Mouse (Mus musculus) intestine, embryonic 14.5 days (tissue): ENCODE measurements around the gene Cckbr. TPM values are rescaled to one million over a fixed set of nuclear protein-coding genes. Genes with fewer than 3 reads are reported as not detected.

Experiments used
- ATAC-seq: fragments of 200-750 bp; cut with Nextera tagmentation; replicated peaks from 2 replicates; pipeline ENCODE4 v1.8.0; 2017; ENCODE audit warnings: low read depth, moderate number of reproducible peaks, moderate TSS enrichment, moderate library complexity; ENCODE audit not compliant: low FRiP score, low TSS enrichment
- DNase-seq: peaks from one replicate; pipeline ENCODE4 v3.0.0-alpha.2; 2018; ENCODE audit warnings: low spot score
- H3K27ac ChIP-seq: fragments of 300-500 bp; sonication (generic); 2 replicates; pipeline ENCODE4 v1.5.1; 2014; ENCODE audit warnings: low read depth, mild to moderate bottlenecking, control low read depth
- H3K27me3 ChIP-seq: fragments of 300-500 bp; sonication (generic); replicated peaks from 2 replicates; pipeline ENCODE4 v1.6.1; 2014; ENCODE audit warnings: low read length, control low read depth; ENCODE audit not compliant: control insufficient read depth, insufficient read depth
- H3K36me3 ChIP-seq: fragments of 300-500 bp; sonication (generic); 2 replicates; pipeline ENCODE4 v1.6.1; 2014; ENCODE audit warnings: low read length, control low read depth; ENCODE audit not compliant: control insufficient read depth, insufficient read depth
- H3K4me1 ChIP-seq: fragments of 300-500 bp; sonication (generic); replicated peaks from 2 replicates; pipeline ENCODE4 v1.6.1; 2014; ENCODE audit warnings: low read length, control low read depth, mixed read lengths; ENCODE audit not compliant: control insufficient read depth, insufficient read depth
- H3K4me2 ChIP-seq: fragments of 300-500 bp; sonication (generic); 2 replicates; pipeline ENCODE4 v1.6.1; 2014; ENCODE audit warnings: low read length
- H3K4me3 ChIP-seq: fragments of 300-500 bp; sonication (generic); 2 replicates; pipeline ENCODE4 v1.5.1; 2014; ENCODE audit warnings: low read depth, low read length, control low read depth, mixed read lengths
- H3K9ac ChIP-seq: fragments of 300-500 bp; sonication (generic); 2 replicates; pipeline ENCODE4 v1.6.1; 2014; ENCODE audit warnings: mild to moderate bottlenecking, low read length
- H3K9me3 ChIP-seq: fragments of 300-500 bp; sonication (generic); 2 replicates; pipeline ENCODE4 v1.6.1; 2016; ENCODE audit warnings: low read length, control low read depth; ENCODE audit not compliant: control insufficient read depth
- WGBS: fragments of 180-500 bp; shearing (Covaris S2); extraction: QIAGEN DNeasy Blood & Tissue Kit; methylation state at CpG from one replicate; pipeline ENCODE4 v1.1.7; 2014; 5-methylcytosine and 5-hydroxymethylcytosine counted together
- polyA plus RNA-seq: library from polyadenylated mRNA; unstranded; fragments of >200 nt; fragmentation: Nextera tagmentation; extraction: Ambion mirVana; gene quantifications from 2 replicates; pipeline ENCODE4 v1.2.1, GENCODE M21; 2014

Gene Cckbr
- 0.11 and 0.34 TPM in 2 replicates for polyA plus RNA-seq

DNA sequence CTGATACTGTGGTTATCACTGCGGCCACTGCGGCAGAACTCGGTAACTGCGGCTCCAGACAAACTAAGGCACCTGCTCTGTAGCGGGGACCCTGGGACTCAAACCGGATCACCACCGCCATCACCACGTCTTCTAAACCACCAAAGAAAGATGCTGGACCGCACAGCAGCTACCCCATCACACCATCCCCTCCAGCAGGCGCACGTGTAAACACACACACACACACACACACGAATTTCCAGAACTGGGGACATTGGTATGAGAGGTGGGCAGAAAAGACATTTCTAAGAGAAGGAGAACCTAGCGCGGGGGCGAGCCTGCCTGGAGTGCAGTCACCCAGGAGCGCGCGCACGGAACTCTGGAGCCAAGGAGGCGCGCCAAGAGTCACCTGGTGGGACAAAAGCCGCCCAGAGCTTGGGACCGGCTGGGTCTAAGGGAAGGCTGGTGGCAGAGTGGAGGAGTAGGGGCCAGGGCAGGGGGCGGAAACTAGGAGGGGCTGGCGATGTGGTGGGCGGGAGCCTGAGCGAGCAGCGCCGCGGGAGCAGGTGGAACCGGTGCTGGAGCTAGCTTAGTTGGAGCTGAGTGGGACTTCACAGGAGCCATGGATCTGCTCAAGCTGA lies at the start of gene Cckbr:
Cckbr (plus strand) TSS at position 308 of the 620 bp plus-strand sequence.
- H3K4me3 ChIP-seq: peak within 1 kb of the TSS; percentile 35
- H3K27ac ChIP-seq: no peak within 1 kb of the TSS
- 2% methylated on average over 31 of the region's 31 CpGs for WGBS
- ATAC-seq (peak; percentile 84), DNase-seq (peak; percentile 60)
- H3K9ac ChIP-seq: no peak within 1 kb of the TSS
- no peaks in the 10 kb centered on the region; the same call in 1 of the 2 replicates for H3K4me1 ChIP-seq
- peak within 1 kb of the TSS; percentile 61 for H3K4me2 ChIP-seq
- no peaks in the 10 kb centered on the region for H3K36me3 ChIP-seq
- peaks cover 32% of the 10 kb centered on the region for H3K27me3 ChIP-seq
- H3K9me3 ChIP-seq: no peaks in the 10 kb centered on the region

DNA sequence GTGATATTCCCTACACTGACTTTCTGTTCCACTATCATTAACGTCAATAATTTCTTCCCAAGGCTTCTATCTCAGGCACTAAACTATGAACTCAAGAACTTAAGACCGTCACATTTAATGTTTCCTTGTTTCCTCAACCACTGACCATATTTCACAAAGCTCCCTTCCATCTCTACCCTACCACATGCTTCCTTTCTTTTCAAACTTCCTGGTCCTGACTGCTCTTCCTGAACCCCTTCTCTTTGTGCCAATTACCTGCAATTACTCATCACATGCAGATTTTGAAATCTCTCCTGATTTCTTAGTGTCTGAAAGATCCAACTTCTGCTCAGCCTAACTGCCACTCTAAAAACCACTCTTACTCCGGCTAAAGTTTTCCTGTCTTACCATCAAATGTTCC lies 45.2 kb upstream of the Cckbr start:
- no peaks in the 10 kb centered on the region for H3K27me3 ChIP-seq
- no peaks in the 10 kb centered on the region for H3K4me1 ChIP-seq
- no peak overlapping the region for H3K4me2 ChIP-seq
- DNase-seq (no peak), ATAC-seq (no peak)
- no peaks in the 10 kb centered on the region for H3K9me3 ChIP-seq
- H3K4me3 ChIP-seq: no peak overlapping the region
- WGBS: 92% methylated on average over 3 of the region's 3 CpGs
- peaks cover 98% of the 10 kb centered on the region for H3K36me3 ChIP-seq
- no peak overlapping the region for H3K27ac ChIP-seq
- H3K9ac ChIP-seq: no peak overlapping the region

DNA sequence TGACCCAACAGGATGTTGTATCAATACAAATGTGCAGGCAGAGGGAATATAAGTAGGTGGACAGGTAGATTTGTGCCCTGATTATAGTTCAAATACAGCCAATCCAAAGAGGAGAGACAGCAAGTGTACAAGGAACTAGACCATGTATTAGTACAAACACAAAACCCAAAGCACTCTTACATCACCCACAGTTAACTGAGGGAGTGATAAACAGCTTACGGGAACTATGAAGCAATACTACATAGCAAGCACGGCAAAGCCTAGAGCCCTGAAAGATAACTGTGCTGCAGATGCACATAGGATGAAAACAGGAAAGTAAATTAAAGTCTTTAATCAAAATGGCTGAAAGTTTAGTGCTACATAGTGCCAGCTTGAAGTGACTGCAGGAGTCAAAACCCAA lies 37.8 kb upstream of the Cckbr start:
- DNase-seq (no peak), ATAC-seq (no peak)
- Histone ChIP-seq H3K4me2 (no peak overlapping the region), H3K4me3 (no peak overlapping the region), H3K27ac (no peak overlapping the region), H3K36me3 (peaks cover 84% of the 10 kb centered on the region), H3K4me1 (no peaks in the 10 kb centered on the region), H3K9me3 (no peaks in the 10 kb centered on the region), H3K27me3 (no peaks in the 10 kb centered on the region), H3K9ac (no peak overlapping the region)
- WGBS: 97% methylated on average over 2 of the region's 2 CpGs

DNA sequence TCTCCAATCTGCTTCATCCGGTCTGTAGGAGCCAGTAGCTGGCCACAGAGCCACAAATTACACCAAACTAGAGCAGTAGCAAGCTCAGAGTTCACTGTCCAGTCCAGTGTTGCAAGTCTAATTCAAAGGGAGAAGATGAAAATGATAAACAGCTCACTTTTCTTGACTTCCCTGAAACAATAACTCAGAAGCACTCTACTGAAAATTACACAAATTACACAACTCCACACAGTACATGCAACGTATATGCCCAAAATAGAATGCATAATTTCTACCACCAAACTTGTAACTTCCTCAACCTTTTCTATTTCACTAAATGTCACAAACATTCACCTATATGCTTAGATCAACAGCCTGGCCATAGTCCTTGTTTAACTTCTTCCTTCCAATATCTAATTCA lies 35.3 kb upstream of the Cckbr start:
- Histone ChIP-seq H3K4me2 (no peak overlapping the region), H3K4me1 (no peaks in the 10 kb centered on the region), H3K9ac (no peak overlapping the region), H3K36me3 (peaks cover 59% of the 10 kb centered on the region), H3K9me3 (no peaks in the 10 kb centered on the region), H3K27ac (no peak overlapping the region), H3K4me3 (no peak overlapping the region), H3K27me3 (no peaks in the 10 kb centered on the region)
- ATAC-seq (no peak), DNase-seq (no peak)
- 98% methylated on average over 2 of the region's 2 CpGs for WGBS

DNA sequence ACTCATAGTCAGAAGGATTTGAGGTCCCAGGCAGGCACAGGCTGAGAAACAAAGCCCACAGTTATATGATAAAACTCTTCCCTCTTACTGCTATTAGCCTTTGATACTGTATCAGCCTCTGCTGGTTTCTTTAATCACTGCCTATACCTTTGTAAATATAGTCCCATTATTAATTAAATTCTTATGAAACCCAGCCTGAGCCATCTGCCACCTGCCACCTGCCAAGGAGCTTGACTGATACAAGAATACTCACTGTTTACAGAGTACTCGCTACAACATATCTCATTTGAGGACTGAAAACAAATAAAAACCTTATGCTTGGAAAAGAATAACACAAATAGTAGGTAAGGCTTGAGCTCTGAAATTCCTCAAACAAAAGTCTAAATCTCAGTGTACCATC lies 30.9 kb upstream of the Cckbr start:
- Histone ChIP-seq H3K27ac (no peak overlapping the region), H3K4me1 (peaks cover 6% of the 10 kb centered on the region; the same call in 1 of the 2 replicates), H3K9me3 (no peaks in the 10 kb centered on the region), H3K4me2 (no peak overlapping the region), H3K36me3 (peaks cover 16% of the 10 kb centered on the region), H3K4me3 (no peak overlapping the region), H3K9ac (no peak overlapping the region), H3K27me3 (no peaks in the 10 kb centered on the region)
- no peak for DNase-seq
- WGBS: 72% methylated on average over 1 of the region's 1 CpGs
- ATAC-seq: no peak

DNA sequence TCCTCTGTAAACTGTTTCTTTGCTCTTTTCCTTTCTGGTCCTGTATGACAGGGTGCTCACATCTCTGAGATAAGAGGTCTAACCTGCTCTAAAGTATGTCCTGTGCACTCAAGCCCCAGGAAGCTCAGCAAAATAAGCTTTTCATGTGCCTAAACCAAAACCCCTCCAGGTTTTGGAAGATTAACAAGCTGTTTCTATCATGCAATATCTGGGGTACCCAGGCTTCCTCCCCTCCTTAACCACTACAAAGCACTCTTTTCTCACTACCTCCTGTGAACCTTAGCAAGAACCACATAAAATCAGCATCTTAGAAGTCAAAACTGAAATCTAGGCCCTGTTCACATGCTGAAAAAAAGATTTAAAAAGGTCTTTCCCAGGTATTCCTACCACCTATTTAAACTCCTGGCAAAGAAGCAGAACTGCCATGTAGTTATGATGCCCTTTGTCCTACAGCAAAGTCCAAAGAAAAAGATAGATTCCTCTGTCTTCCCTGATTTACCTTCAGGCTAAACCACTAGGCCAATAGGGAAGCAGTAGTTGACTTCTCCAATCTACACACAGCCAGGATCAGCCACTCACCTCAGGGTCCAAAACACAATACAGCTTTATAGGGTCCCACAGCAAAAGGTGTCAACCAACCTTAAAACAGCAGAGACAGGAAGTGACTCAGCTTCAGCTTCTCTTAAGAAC lies 30.3 kb upstream of the Cckbr start:
- ATAC-seq: no peak
- Histone ChIP-seq H3K4me2 (no peak overlapping the region), H3K27ac (no peak overlapping the region)

DNA sequence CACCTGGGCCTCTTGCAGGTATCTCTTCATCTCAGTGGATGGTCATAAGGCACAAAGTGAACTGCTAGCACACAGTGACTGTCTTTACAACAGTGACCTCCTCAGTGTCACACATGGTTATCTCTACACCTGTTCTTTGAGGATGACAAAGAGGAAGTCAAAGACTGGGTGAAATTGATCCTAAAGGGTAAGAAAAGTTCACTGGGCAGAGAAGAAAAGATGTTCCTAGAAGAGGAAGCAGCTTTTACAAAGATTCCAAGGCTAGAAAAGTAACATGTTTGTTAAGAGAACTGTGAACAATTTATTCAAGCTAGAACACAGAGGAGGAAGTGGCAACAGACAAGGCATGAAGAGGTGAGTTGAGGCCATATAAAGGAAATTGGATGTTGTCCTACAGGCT lies 29.4 kb upstream of the Cckbr start:
- no peak overlapping the region for H3K27ac ChIP-seq
- no peaks in the 10 kb centered on the region for H3K9me3 ChIP-seq
- H3K4me3 ChIP-seq: no peak overlapping the region
- H3K9ac ChIP-seq: no peak overlapping the region
- no peaks in the 10 kb centered on the region for H3K27me3 ChIP-seq
- peaks cover 6% of the 10 kb centered on the region; the same call in 1 of the 2 replicates for H3K4me1 ChIP-seq
- 0 out of 2 replicates have a peak, but pooled peaks cover 7% of the 10 kb centered on the region for H3K36me3 ChIP-seq
- DNase-seq (no peak), ATAC-seq (no peak)
- H3K4me2 ChIP-seq: no peak overlapping the region

More for the DNA sequence above, 30.3 kb upstream of the Cckbr start:
- Histone ChIP-seq H3K4me3 (no peak overlapping the region), H3K36me3 (peaks cover 9% of the 10 kb centered on the region; the same call in 1 of the 2 replicates), H3K27me3 (no peaks in the 10 kb centered on the region), H3K9me3 (no peaks in the 10 kb centered on the region), H3K4me1 (peaks cover 6% of the 10 kb centered on the region; the same call in 1 of the 2 replicates), H3K9ac (no peak overlapping the region)
- no peak for DNase-seq

DNA sequence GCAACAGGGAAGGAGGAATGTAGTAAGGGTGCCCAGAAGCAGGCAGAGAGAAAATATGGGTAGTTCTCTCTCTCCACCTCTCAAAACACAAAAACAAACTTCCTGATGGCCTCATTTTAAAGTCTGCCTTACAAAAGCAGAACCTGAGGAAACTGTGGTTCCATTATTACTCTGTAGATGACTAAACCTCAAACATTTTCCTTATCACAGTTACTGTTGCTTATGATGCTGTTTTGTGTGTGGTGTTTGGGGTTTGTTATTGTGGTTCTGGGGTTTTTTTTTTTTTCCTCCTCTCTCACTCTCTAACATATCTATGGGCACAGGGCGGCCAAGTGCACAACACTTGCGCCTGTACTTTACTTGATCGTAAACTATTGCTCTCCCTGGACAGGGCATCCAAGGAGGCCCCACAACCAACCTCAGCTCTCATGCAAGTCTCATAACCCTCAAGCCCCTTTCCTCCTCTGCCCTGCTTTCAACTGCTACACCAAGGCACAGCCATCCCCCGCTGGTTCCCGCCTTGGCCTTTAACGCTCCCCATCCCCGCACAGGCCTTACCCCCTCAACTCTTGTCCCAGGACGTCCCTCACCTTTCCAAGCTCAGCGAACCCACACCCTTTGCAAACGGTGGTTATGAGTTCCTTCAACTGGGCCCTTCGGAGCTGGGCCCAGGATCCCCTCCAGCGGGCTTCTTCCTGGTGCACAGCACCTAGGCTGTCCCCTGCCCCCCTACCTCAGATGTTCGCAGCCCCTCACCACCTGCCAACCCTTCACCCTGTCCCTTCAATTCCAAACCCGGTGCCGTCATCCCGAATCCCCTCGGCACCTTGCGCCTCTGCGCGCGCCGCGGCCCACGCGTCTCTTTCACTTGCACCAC lies 26.2 kb upstream of the Cckbr start:
- 2% methylated on average over 25 of the region's 25 CpGs for WGBS
- Histone ChIP-seq H3K4me3 (peak overlapping the region; percentile 67), H3K4me1 (peaks cover 6% of the 10 kb centered on the region; the same call in 1 of the 2 replicates), H3K9ac (peak overlapping the region; percentile 83), H3K27ac (peak overlapping the region; percentile 44), H3K9me3 (no peaks in the 10 kb centered on the region), H3K27me3 (no peaks in the 10 kb centered on the region), H3K36me3 (no peaks in the 10 kb centered on the region), H3K4me2 (peak overlapping the region; percentile 78)
- ATAC-seq (no peak; the same call in 1 of the 2 replicates), DNase-seq (no peak)
